Mouse (Mus musculus) kidney, adult 2 months (tissue): ENCODE measurements around the gene Tspan12.

ENCODE experiments used
- CTCF ChIP-seq: fragments of 200-500 bp; conservative IDR thresholded peaks from 2 replicates; pipeline ENCODE4 v1.5.1; 2011; ENCODE audit warnings: low read depth, mild to moderate bottlenecking, control low read depth, low read length, moderate library complexity, mixed read lengths; ENCODE audit not compliant: insufficient read depth, insufficient read length
- POLR2A ChIP-seq: fragments of 200-500 bp; IDR thresholded peaks from one replicate; pipeline ENCODE4 v1.6.1; 2011; ENCODE audit warnings: low read depth, low read length, control low read depth

GRCm38 (mm10) chr6:21823281-21823680 lies 29.0 kb downstream of the Tspan12 start:
- TF ChIP-seq CTCF (no peak), POLR2A (no peak)
